Mouse (Mus musculus) hindbrain, postnatal 0 days (tissue): Measurements from ENCODE around the gene Olfr1198. TPM values are rescaled to one million over a fixed set of nuclear protein-coding genes. Genes with fewer than 3 reads are reported as not detected.

Experiments
- ATAC-seq: fragments of 200-750 bp; cut with Nextera tagmentation; 2 replicates; pipeline ENCODE4 v1.8.0; 2017; ENCODE audit warnings: mild to moderate bottlenecking, moderate TSS enrichment, moderate library complexity
- DNase-seq: peaks from one replicate; pipeline ENCODE4 v3.0.0-alpha.2; 2015; ENCODE audit warnings: low spot score
- H3K27ac ChIP-seq: fragments of 300-500 bp; sonication (generic); 2 replicates; pipeline ENCODE4 v1.5.1; 2014; ENCODE audit warnings: mild to moderate bottlenecking
- H3K27me3 ChIP-seq: fragments of 300-500 bp; sonication (generic); 2 replicates; pipeline ENCODE4 v1.6.1; 2014; ENCODE audit warnings: low read length, mixed read lengths; ENCODE audit not compliant: insufficient read depth
- H3K36me3 ChIP-seq: fragments of 300-500 bp; sonication (generic); 2 replicates; pipeline ENCODE4 v1.6.1; 2014; ENCODE audit warnings: low read length, mixed read lengths; ENCODE audit not compliant: insufficient read depth
- H3K4me1 ChIP-seq: fragments of 300-500 bp; sonication (generic); 2 replicates; pipeline ENCODE4 v1.6.1; 2014; ENCODE audit warnings: antibody characterized with exemption, low read length, mixed read lengths; ENCODE audit not compliant: insufficient read depth
- H3K4me2 ChIP-seq: fragments of 300-500 bp; sonication (generic); 2 replicates; pipeline ENCODE4 v1.6.1; 2014; ENCODE audit warnings: low read depth, mild to moderate bottlenecking, low read length, moderate library complexity, mixed read lengths
- H3K4me3 ChIP-seq: fragments of 300-500 bp; sonication (generic); 2 replicates; pipeline ENCODE4 v1.5.1; 2014; ENCODE audit warnings: low read length
- H3K9ac ChIP-seq: fragments of 300-500 bp; sonication (generic); replicated peaks from 2 replicates; pipeline ENCODE4 v1.6.1; 2014; ENCODE audit warnings: mild to moderate bottlenecking, low read length, moderate library complexity, mixed read lengths
- H3K9me3 ChIP-seq: fragments of 300-500 bp; sonication (generic); 2 replicates; pipeline ENCODE4 v1.6.1; 2016; ENCODE audit warnings: low read length, mixed read lengths
- CTCF ChIP-seq: IDR thresholded peaks from 2 replicates; pipeline ENCODE4 v1.5.1; 2016; ENCODE audit warnings: antibody characterized with exemption, control low read depth, low read depth
- WGBS: fragments of 180-500 bp; shearing (Covaris S2); extraction: QIAGEN DNeasy Blood & Tissue Kit; methylation state at CpG from one replicate; pipeline ENCODE4 v1.1.7; 2014; 5-methylcytosine and 5-hydroxymethylcytosine counted together
- polyA plus RNA-seq: library from polyadenylated mRNA; unstranded; fragments of >200 nt; fragmentation: Nextera tagmentation; extraction: Ambion mirVana; gene quantifications from 2 replicates; pipeline ENCODE4 v1.2.1, GENCODE M21; 2015
- total RNA-seq: library from RNA; depleted of rRNA; stranded (reverse); fragments of >200 nt; gene quantifications from 2 replicates; pipeline ENCODE4 v1.2.3, GENCODE M21; 2014; rRNA removed

Gene Olfr1198
- total RNA-seq (not detected in 2 replicates), polyA plus RNA-seq (not detected in 2 replicates)

DNA sequence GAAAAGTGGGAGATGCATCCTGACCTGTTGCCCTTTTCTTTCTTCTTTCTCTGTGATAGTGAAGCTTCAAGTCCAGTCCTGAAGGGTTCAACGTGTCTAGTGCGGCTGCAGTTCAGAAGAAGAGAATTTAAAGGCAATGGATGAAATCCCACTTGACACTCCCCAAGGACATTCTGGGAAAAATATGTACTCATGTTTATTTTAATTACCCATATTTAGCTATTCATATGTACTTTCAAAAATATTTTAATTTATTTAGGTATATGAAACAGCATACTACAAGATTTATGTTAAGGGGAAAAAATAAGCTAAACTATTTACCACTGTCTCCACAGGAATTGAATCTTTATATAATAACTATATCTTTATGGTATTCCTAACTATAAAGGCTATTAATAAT lies at the start of gene Olfr1198:
Olfr1198 (minus strand) TSS at position 101 of the 400 bp plus-strand sequence.
- Histone ChIP-seq H3K36me3 (no peaks in the 10 kb centered on the region), H3K4me1 (no peaks in the 10 kb centered on the region), H3K27ac (no peak within 1 kb of the TSS), H3K27me3 (no peaks in the 10 kb centered on the region), H3K4me3 (no peak within 1 kb of the TSS), H3K9ac (no peak within 1 kb of the TSS), H3K9me3 (no peaks in the 10 kb centered on the region), H3K4me2 (no peak within 1 kb of the TSS)
- ATAC-seq (no peak), DNase-seq (no peak)
- TF ChIP-seq CTCF: no peak
- WGBS: 79% methylated on average over 2 of the region's 2 CpGs

- no peak for ATAC-seq
- no peaks in the 10 kb centered on the region for H3K27me3 ChIP-seq
Measured at GRCm38 (mm10) chr2:88792736-88793135, 41.6 kb upstream of the Olfr1198 start, which contains the start of gene Olfr1201. Olfr1201 (plus strand) TSS chr2:88793036.

DNA sequence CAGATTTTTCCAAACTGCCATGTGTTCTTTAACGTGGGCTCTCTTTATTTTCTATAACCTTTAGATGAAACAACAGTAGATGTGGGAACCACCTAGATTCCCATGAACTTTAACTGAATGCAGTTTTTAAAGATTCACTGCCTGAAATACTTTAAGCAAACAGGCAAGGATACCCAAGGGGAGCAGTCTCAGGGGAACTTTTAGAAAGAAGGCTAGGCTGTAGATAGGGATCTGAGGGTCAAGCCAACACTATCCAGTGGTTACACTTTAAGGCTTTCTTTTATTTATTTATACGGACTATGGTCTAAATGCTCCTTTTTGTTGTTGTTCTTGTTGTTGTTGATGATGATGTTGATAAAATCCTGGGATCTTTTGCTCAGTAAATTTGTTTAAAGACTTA lies 19.2 kb upstream of the Olfr1198 start, which contains the start of gene Olfr1200:
Olfr1200 (minus strand) TSS at position 101 of the 400 bp plus-strand sequence.
- Histone ChIP-seq H3K27ac (no peak within 1 kb of the TSS), H3K4me2 (no peak within 1 kb of the TSS), H3K9ac (no peak within 1 kb of the TSS), H3K4me3 (no peak within 1 kb of the TSS), H3K9me3 (no peaks in the 10 kb centered on the region), H3K36me3 (no peaks in the 10 kb centered on the region), H3K4me1 (no peaks in the 10 kb centered on the region), H3K27me3 (no peaks in the 10 kb centered on the region)
- DNase-seq (no peak), ATAC-seq (no peak)
- no peak for TF ChIP-seq CTCF
- WGBS: 79% methylated on average over 2 of the region's 2 CpGs

More at GRCm38 (mm10) chr2:88792736-88793135, 41.6 kb upstream of the Olfr1198 start, which contains the start of gene Olfr1201:
- no peak for DNase-seq
- H3K4me1 ChIP-seq: no peaks in the 10 kb centered on the region
- no peak within 1 kb of the TSS for H3K27ac ChIP-seq
- no peaks in the 10 kb centered on the region for H3K36me3 ChIP-seq
- H3K9ac ChIP-seq: no peak within 1 kb of the TSS
- 78% methylated on average over 6 of the region's 6 CpGs for WGBS
- H3K4me3 ChIP-seq: no peak within 1 kb of the TSS
- H3K4me2 ChIP-seq: no peak within 1 kb of the TSS
- no peak for TF ChIP-seq CTCF
- no peaks in the 10 kb centered on the region for H3K9me3 ChIP-seq

DNA sequence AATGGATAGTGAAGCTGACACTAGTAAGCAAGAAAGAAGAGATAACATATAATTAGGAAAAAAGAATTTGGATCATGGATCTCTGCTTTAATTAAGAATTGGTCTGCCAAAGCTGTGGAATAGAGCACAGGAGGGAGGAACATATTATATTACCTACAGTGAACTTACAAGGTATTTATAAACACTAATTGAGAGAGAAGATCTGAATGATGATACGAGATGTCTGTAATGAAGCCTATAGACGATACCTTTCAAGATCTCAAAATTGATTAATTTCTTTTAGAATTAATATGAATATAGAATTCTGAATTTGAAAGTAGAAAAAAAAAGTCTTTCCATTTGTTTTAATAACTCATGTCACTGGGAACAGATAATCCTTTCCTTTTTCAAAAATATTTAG lies 9.2 kb upstream of the Olfr1198 start, which contains the start of gene Olfr1199:
Olfr1199 (minus strand) TSS at position 101 of the 400 bp plus-strand sequence.
- Histone ChIP-seq H3K27me3 (no peaks in the 10 kb centered on the region), H3K4me1 (no peaks in the 10 kb centered on the region), H3K27ac (no peak within 1 kb of the TSS), H3K9me3 (no peaks in the 10 kb centered on the region), H3K4me2 (no peak within 1 kb of the TSS), H3K9ac (no peak within 1 kb of the TSS), H3K4me3 (no peak within 1 kb of the TSS), H3K36me3 (no peaks in the 10 kb centered on the region)
- 96% methylated on average over 2 of the region's 2 CpGs for WGBS
- no peak for ATAC-seq
- no peak for TF ChIP-seq CTCF
- no peak for DNase-seq

DNA sequence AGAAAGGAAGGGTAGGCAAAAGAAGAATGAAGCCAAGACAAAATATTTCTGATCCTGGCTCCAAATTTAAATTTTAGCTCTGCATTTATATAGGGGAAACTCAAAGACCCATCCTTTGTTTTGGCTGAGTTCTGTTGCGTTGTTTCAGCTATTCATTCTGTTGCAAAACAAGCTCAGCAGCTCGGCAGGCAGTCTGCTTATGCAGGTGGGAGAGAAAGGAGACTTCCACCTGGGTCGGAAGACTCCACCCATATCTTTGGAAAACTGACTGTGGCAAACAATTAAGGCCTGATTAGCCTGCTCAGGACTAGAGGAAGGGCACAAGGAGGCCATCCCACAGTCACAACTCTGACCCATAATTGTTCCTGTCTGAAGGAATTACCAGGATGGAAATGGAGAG lies 7.8 kb downstream of the Olfr1198 start:
- no peak for TF ChIP-seq CTCF
- Histone ChIP-seq H3K4me2 (no peak overlapping the region), H3K9ac (no peak overlapping the region), H3K9me3 (no peaks in the 10 kb centered on the region), H3K4me3 (no peak overlapping the region), H3K4me1 (no peaks in the 10 kb centered on the region), H3K27ac (no peak overlapping the region), H3K36me3 (no peaks in the 10 kb centered on the region), H3K27me3 (no peaks in the 10 kb centered on the region)
- 75% methylated on average over 3 of the region's 3 CpGs for WGBS
- DNase-seq (no peak), ATAC-seq (no peak)

DNA sequence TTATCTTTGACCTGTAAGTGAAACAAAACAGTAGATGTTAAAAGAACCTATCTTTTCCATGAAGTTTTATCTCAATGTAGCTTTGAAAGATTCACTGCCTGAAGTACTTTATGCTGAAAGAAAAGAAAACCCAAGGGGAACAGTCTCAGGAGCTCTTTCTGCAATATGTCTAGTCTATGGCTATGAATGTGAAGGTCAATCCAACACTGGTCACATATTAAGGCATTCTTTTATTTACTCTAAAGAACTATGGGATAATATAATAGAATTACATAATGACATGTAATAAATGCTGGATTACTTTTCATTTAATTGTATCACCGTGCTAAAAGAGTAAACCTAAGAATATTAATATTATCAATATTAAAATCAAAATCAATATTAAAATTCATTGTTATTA lies 18.9 kb downstream of the Olfr1198 start, which contains the start of gene Olfr1197:
Olfr1197 (minus strand) TSS at position 101 of the 400 bp plus-strand sequence.
- no peak for TF ChIP-seq CTCF
- Histone ChIP-seq H3K36me3 (no peaks in the 10 kb centered on the region), H3K4me2 (no peak within 1 kb of the TSS), H3K27me3 (no peaks in the 10 kb centered on the region), H3K9ac (no peak within 1 kb of the TSS), H3K4me3 (no peak within 1 kb of the TSS), H3K4me1 (no peaks in the 10 kb centered on the region), H3K9me3 (no peaks in the 10 kb centered on the region), H3K27ac (no peak within 1 kb of the TSS)
- DNase-seq (no peak), ATAC-seq (no peak)
- 87% methylated on average over 1 of the region's 1 CpGs for WGBS

GRCm38 (mm10) chr2:88704497-88704896 lies 46.7 kb downstream of the Olfr1198 start, which contains the start of gene Olfr1196:
Olfr1196 (minus strand) TSS chr2:88704597.
- Histone ChIP-seq H3K4me2 (no peak within 1 kb of the TSS), H3K36me3 (no peaks in the 10 kb centered on the region), H3K4me1 (no peaks in the 10 kb centered on the region), H3K9ac (no peak within 1 kb of the TSS), H3K4me3 (no peak within 1 kb of the TSS), H3K9me3 (no peaks in the 10 kb centered on the region), H3K27ac (no peak within 1 kb of the TSS), H3K27me3 (no peaks in the 10 kb centered on the region)
- TF ChIP-seq CTCF: no peak
- no peak for ATAC-seq
- DNase-seq: no peak
- 83% methylated on average over 2 of the region's 2 CpGs for WGBS

Other genes with a start within 250 kb of the Olfr1198 start
- not detected in 2 replicates for gene Olfr1186, start 232.8 kb downstream of the Olfr1198 start, total RNA-seq
- not detected in 2 replicates for gene Olfr1186, start 232.8 kb downstream of the Olfr1198 start, polyA plus RNA-seq
- not detected in 2 replicates for gene Olfr1188, start 194.4 kb downstream of the Olfr1198 start, total RNA-seq
- gene Olfr1188, start 194.4 kb downstream of the Olfr1198 start, polyA plus RNA-seq: not detected in 2 replicates
- gene Olfr1189, start 164.9 kb downstream of the Olfr1198 start, total RNA-seq: not detected in 2 replicates
- gene Olfr1189, start 164.9 kb downstream of the Olfr1198 start, polyA plus RNA-seq: not detected in 2 replicates
- gene Olfr1191-ps1, start 110.8 kb downstream of the Olfr1198 start, total RNA-seq: not detected in 2 replicates
- not detected in 2 replicates for gene Olfr1191-ps1, start 110.8 kb downstream of the Olfr1198 start, polyA plus RNA-seq
- not detected in 2 replicates for gene Olfr1192-ps1, start 102.9 kb downstream of the Olfr1198 start, total RNA-seq
- not detected in 2 replicates for gene Olfr1192-ps1, start 102.9 kb downstream of the Olfr1198 start, polyA plus RNA-seq
- gene Olfr1193, start 75.7 kb downstream of the Olfr1198 start, total RNA-seq: not detected in 2 replicates
- not detected in 2 replicates for gene Olfr1193, start 75.7 kb downstream of the Olfr1198 start, polyA plus RNA-seq
- not detected in 2 replicates for gene Olfr1195, start 62.2 kb downstream of the Olfr1198 start, total RNA-seq
- not detected in 2 replicates for gene Olfr1195, start 62.2 kb downstream of the Olfr1198 start, polyA plus RNA-seq
- not detected in 2 replicates for gene Olfr1196, start 46.8 kb downstream of the Olfr1198 start, total RNA-seq
- not detected in 2 replicates for gene Olfr1196, start 46.8 kb downstream of the Olfr1198 start, polyA plus RNA-seq
- gene Olfr1197, start 19.0 kb downstream of the Olfr1198 start, total RNA-seq: not detected in 2 replicates
- gene Olfr1197, start 19.0 kb downstream of the Olfr1198 start, polyA plus RNA-seq: not detected in 2 replicates
- gene Olfr1199, start 9.1 kb upstream of the Olfr1198 start, total RNA-seq: not detected in 2 replicates
- gene Olfr1199, start 9.1 kb upstream of the Olfr1198 start, polyA plus RNA-seq: not detected in 2 replicates
- gene Olfr1200, start 19.1 kb upstream of the Olfr1198 start, total RNA-seq: not detected in 2 replicates
- gene Olfr1200, start 19.1 kb upstream of the Olfr1198 start, polyA plus RNA-seq: not detected in 2 replicates
- not detected in 2 replicates for gene Olfr1201, start 41.7 kb upstream of the Olfr1198 start, total RNA-seq
- gene Olfr1201, start 41.7 kb upstream of the Olfr1198 start, polyA plus RNA-seq: not detected in 2 replicates
- not detected in 2 replicates for gene Olfr1202, start 63.1 kb upstream of the Olfr1198 start, total RNA-seq
- gene Olfr1202, start 63.1 kb upstream of the Olfr1198 start, polyA plus RNA-seq: not detected in 2 replicates
- not detected in 2 replicates for gene Olfr1205, start 78.4 kb upstream of the Olfr1198 start, total RNA-seq
- gene Olfr1205, start 78.4 kb upstream of the Olfr1198 start, polyA plus RNA-seq: not detected in 2 replicates
- not detected in 2 replicates for gene Olfr1204, start 97.9 kb upstream of the Olfr1198 start, total RNA-seq
- gene Olfr1204, start 97.9 kb upstream of the Olfr1198 start, polyA plus RNA-seq: not detected in 2 replicates
- not detected in 2 replicates for gene Olfr1206, start 111.9 kb upstream of the Olfr1198 start, total RNA-seq
- not detected in 2 replicates for gene Olfr1206, start 111.9 kb upstream of the Olfr1198 start, polyA plus RNA-seq
- not detected in 2 replicates for gene Olfr1208, start 150.9 kb upstream of the Olfr1198 start, total RNA-seq
- not detected in 2 replicates for gene Olfr1208, start 150.9 kb upstream of the Olfr1198 start, polyA plus RNA-seq
- not detected in 2 replicates for gene Olfr1209, start 163.8 kb upstream of the Olfr1198 start, total RNA-seq
- gene Olfr1209, start 163.8 kb upstream of the Olfr1198 start, polyA plus RNA-seq: not detected in 2 replicates
- gene Olfr1211, start 186.7 kb upstream of the Olfr1198 start, total RNA-seq: not detected in 2 replicates
- not detected in 2 replicates for gene Olfr1211, start 186.7 kb upstream of the Olfr1198 start, polyA plus RNA-seq
- not detected in 2 replicates for gene Olfr1212, start 202.6 kb upstream of the Olfr1198 start, total RNA-seq
- gene Olfr1212, start 202.6 kb upstream of the Olfr1198 start, polyA plus RNA-seq: not detected in 2 replicates
- not detected in 2 replicates for gene Gm13762, start 228.9 kb upstream of the Olfr1198 start, total RNA-seq
- not detected in 2 replicates for gene Gm13762, start 228.9 kb upstream of the Olfr1198 start, polyA plus RNA-seq
- not detected in 2 replicates for gene Olfr1214, start 241.3 kb upstream of the Olfr1198 start, total RNA-seq
- not detected in 2 replicates for gene Olfr1214, start 241.3 kb upstream of the Olfr1198 start, polyA plus RNA-seq